Mouse (Mus musculus) olfactory bulb, adult 2 months (tissue): Measurements from ENCODE around the gene Gm3012. TPM values are rescaled to one million over a fixed set of nuclear protein-coding genes. Genes with fewer than 3 reads are reported as not detected.
"Not testable (repeated sequence)": the region's sequence is repeated elsewhere in the genome, so short reads cannot be mapped to it uniquely, and the experiment has no call there.

Experiments
- H3K27ac ChIP-seq: fragments of 200-500 bp; 2 replicates; pipeline ENCODE4 v1.5.1; 2012; ENCODE audit warnings: low read depth, low read length; ENCODE audit not compliant: insufficient read depth
- H3K4me1 ChIP-seq: fragments of 200-500 bp; 2 replicates; pipeline ENCODE4 v1.6.1; 2012; ENCODE audit warnings: low read length; ENCODE audit not compliant: control insufficient read depth, insufficient read depth
- H3K4me3 ChIP-seq: fragments of 200-500 bp; 2 replicates; pipeline ENCODE4 v1.5.1; 2012; ENCODE audit warnings: mild to moderate bottlenecking, low read depth, low read length, moderate library complexity; ENCODE audit not compliant: insufficient read depth
- whole genome bisulfite sequencing: fragments of 180-500 bp; shearing (Covaris S2); methylation state at CpG from one replicate; pipeline ENCODE4 v1.1.7; 2018; 5-methylcytosine and 5-hydroxymethylcytosine counted together
- polyA plus RNA-seq: library from polyadenylated mRNA; stranded (reverse); fragments of >200 nt; gene quantifications from 2 replicates; pipeline ENCODE4 v1.2.4, GENCODE M21; 2012; ENCODE audit warnings: low replicate concordance; ENCODE audit not compliant: missing spikeins, insufficient read depth, insufficient read length

The Gm3012 gene
- not detected in 2 replicates for polyA plus RNA-seq

- not testable (repeated sequence) for H3K4me1 ChIP-seq, H3K27ac ChIP-seq, H3K4me3 ChIP-seq
- no CpG with 5 or more reads among the region's 2 CpGs for WGBS
These were observed at the start of gene Gm3012 for GRCm38 (mm10) chr14:3634212-3634611. Gene Gm3012, plus strand, starts transcription at chr14:3634512.

DNA sequence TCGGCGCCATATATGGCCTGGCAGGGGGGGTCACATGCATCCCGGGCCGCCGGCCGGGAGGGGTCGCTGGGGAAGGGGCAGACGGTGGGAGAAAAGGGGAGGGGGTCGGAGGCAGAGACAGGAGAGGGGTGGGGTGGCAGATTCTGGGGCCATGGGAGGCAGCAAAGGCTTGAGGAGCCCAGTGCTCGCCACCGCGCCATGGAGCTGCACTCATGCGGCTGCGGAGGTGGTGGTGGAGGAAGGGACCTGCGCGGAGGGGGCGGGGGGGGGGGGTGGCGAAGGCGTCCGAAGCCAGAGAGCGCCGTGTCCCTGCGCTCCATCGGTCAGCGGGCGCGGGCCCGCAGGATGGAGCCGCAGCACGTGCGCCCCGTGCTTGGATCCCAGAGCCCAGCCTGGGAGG is 17.4 kb downstream of the Gm3012 start, which contains the start of gene Gm3020:
Gene Gm3020 (plus strand): TSS at position 301 of the 400 bp plus-strand sequence.
- not testable (repeated sequence) for H3K4me3 ChIP-seq

DNA sequence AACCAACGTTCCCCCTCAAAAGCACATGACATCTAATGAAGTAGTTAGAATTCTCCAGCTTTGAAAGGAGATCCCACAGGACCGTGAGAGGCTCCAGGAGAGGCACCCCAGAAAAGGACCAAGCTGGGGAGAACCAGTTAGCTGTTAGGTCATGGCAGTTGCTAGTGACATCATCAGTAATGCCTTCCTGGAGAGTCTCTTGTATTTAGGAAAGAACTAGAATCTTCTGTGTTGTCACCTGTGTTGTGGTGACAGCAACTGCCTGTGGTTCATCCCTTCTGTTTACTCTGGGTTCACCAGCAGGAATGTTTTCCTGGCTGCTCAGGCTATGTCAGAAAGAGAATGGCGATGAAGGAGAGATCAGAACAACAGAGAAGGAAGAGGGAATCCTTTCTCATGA is 54.2 kb downstream of the Gm3012 start, which contains the start of gene Gm3043:
Gene Gm3043 (plus strand): TSS at position 301 of the 400 bp plus-strand sequence.
- WGBS = no CpG with 5 or more reads among the region's 3 CpGs
- not testable (repeated sequence) for H3K4me1 ChIP-seq, H3K4me3 ChIP-seq, H3K27ac ChIP-seq

More for the DNA sequence above, 17.4 kb downstream of the Gm3012 start, which contains the start of gene Gm3020:
- no CpG with 5 or more reads among the region's 32 CpGs for WGBS
- not testable (repeated sequence) for H3K27ac ChIP-seq, H3K4me1 ChIP-seq

Other genes starting within 250 kb of the Gm3012 start
- gene Gm10413, start 239.4 kb upstream of the Gm3012 start, polyA plus RNA-seq = not detected in 2 replicates
- not detected in 2 replicates for gene Gm10409, start 221.9 kb upstream of the Gm3012 start, polyA plus RNA-seq
- gene Gm3005, start 206.4 kb upstream of the Gm3012 start, polyA plus RNA-seq = not detected in 2 replicates
- not detected in 2 replicates for gene Gm10408, start 185.1 kb upstream of the Gm3012 start, polyA plus RNA-seq
- not detected in 2 replicates for gene Gm3020, start 17.5 kb downstream of the Gm3012 start, polyA plus RNA-seq
- not detected in 2 replicates for gene Gm3043, start 54.3 kb downstream of the Gm3012 start, polyA plus RNA-seq
- not detected in 2 replicates for gene Gm3002, start 175.6 kb downstream of the Gm3012 start, polyA plus RNA-seq
- not detected in 2 replicates for gene Gm3033, start 211.7 kb downstream of the Gm3012 start, polyA plus RNA-seq
- gene Gm2916, start 249.7 kb downstream of the Gm3012 start, polyA plus RNA-seq = not detected in 2 replicates